20 mouse cellular contexts compared by ENCODE assay signal in genomic region chr7:111986906-111987305, GRCm38 (mm10).
"Had no signal": no experiment of that assay in that cellular context is flagged by ENCODE, and none has a peak within 500 bp of the region (broad histone marks: within the 10 kb centered on the region; RNA-seq: fewer than 3 reads in every experiment).

No protein-coding gene starts in this region.

- H3K4me3 ChIP-seq: limb, embryonic 12.5 days; limb, embryonic 15.5 days; midbrain, embryonic 13.5 days; myocyte; neural tube, embryonic 13.5 days; stomach, embryonic 15.5 days had no signal

- DNase-seq: kidney, postnatal 14 days; kidney, postnatal 4 days; left cerebral cortex, postnatal 4 days; liver, postnatal 0 days; lung, embryonic 14.5 days; retina, postnatal 1 day; right cerebral cortex, postnatal 25 days; spleen, adult 18-20 months; thymus, postnatal 36 days had no signal

- H3K4me1 ChIP-seq: limb, embryonic 12.5 days; limb, embryonic 15.5 days; midbrain, embryonic 13.5 days; neural tube, embryonic 13.5 days; stomach, embryonic 15.5 days had no signal

- H3K9me3 ChIP-seq: limb, embryonic 12.5 days; limb, embryonic 15.5 days; midbrain, embryonic 13.5 days; neural tube, embryonic 13.5 days; stomach, embryonic 15.5 days had no signal

- H3K4me2 ChIP-seq: limb, embryonic 12.5 days; limb, embryonic 15.5 days; liver, embryonic 11.5 days; lung, embryonic 14.5 days; midbrain, embryonic 13.5 days; neural tube, embryonic 13.5 days; stomach, embryonic 15.5 days had no signal

- H3K27me3 ChIP-seq: limb, embryonic 12.5 days; limb, embryonic 15.5 days; midbrain, embryonic 13.5 days; neural tube, embryonic 13.5 days; stomach, embryonic 15.5 days had no signal

- H3K36me3 ChIP-seq: limb, embryonic 12.5 days; limb, embryonic 15.5 days; midbrain, embryonic 13.5 days; neural tube, embryonic 13.5 days; stomach, embryonic 15.5 days had no signal

- H3K27ac ChIP-seq: limb, embryonic 12.5 days; limb, embryonic 15.5 days; liver, embryonic 14.5 days; macrophage; midbrain, embryonic 13.5 days; neural tube, embryonic 13.5 days; stomach, embryonic 15.5 days had no signal

- H3K9ac ChIP-seq: limb, embryonic 12.5 days; limb, embryonic 15.5 days; liver, embryonic 14.5 days; liver, postnatal 0 days; lung, embryonic 14.5 days; midbrain, embryonic 13.5 days; neural tube, embryonic 13.5 days; stomach, embryonic 15.5 days had no signal

- ATAC-seq: liver, postnatal 0 days; lung, postnatal 0 days; midbrain, embryonic 13.5 days; midbrain, embryonic 16.5 days had no signal
